Mouse (Mus musculus) monocyte, adult 2 months (primary cell): ENCODE data around the gene Hoxa9.

ENCODE experiments used
- DNase-seq, 2 experiments: peaks; one replicate each; pipeline ENCODE4 v3.0.0; 2022; ENCODE audit warnings: low spot score in 2 of 2, low read depth in 1 of 2

Gene Hoxa9

GRCm38 (mm10) chr6:52217895-52218642 lies 12.8 kb downstream of the Hoxa9 start:
- DNase-seq: no peak

- no peak for DNase-seq
Measured at GRCm38 (mm10) chr6:52217459-52217768, 13.5 kb downstream of the Hoxa9 start.

DNA sequence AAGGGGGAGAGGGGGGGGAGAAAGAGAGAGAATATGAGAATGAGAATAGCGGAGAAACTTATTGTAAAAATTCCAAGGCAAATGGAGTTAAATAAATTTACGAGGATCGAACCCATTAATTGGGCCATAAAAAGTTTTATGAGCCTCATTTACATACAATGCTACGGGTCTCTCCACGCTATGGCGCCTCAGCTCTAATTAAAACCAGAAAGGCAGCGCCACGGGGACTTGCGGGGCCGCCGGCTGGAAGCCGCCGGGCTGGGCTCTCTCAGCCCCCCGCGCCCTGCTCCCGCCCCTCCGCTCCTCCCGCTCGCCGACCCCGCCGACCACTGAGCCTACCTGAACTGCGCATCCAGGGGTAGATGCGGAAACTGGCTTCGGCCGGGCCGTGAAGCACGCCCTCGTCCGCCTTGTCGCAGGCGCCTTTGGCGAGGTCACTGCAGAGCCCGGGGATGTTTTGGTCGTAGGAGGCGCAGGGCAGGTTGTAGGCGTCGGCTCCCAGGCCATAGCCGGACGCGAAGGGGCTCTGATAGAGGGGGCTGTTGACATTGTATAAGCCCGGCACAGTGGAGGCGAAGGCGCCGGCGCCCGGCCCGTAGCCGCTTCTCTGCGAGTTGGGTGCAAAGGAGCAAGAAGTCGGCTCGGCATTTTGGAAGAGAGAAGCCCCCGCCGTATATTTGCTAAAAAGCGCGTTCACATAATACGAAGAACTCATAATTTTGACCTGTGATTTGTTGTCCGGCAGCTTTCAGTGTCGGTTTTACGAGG lies 14.0 kb downstream of the Hoxa9 start:
- no peak for DNase-seq

DNA sequence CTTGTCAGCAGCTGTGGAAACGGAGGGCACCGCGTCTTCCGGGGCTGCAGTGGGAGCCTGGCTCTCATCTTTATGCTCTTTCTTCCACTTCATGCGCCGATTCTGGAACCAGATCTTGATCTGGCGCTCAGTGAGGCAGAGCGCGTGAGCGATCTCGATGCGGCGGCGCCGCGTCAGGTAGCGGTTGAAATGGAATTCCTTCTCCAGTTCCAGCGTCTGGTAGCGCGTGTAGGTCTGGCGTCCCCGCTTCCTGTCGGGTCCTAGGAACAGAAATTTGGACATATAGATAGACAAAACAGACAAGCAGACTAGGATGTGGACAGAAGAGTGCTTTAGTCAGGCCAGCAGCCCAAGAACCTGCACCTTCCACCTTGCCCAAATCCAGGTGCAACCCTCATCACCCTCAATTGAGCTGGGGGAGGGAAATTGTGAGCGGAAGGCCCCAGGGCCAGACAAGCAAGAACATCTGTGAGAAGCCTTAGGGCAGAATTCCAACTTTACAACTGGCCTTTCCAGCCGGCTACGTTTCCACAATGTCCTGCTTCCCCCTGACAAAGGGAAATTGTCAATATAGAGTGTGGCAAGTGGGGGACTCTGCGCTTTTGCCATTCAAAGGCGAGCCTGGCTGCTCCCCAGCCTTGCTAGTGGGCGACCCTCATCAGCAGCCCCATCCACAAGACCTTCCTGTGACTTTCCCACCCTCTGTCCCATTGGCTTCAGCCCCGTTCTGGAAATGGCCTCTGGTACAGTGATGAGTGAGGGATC lies 14.9 kb downstream of the Hoxa9 start:
- DNase-seq: no peak

GRCm38 (mm10) chr6:52215070-52215469 lies 15.8 kb downstream of the Hoxa9 start:
- DNase-seq: no peak

DNA sequence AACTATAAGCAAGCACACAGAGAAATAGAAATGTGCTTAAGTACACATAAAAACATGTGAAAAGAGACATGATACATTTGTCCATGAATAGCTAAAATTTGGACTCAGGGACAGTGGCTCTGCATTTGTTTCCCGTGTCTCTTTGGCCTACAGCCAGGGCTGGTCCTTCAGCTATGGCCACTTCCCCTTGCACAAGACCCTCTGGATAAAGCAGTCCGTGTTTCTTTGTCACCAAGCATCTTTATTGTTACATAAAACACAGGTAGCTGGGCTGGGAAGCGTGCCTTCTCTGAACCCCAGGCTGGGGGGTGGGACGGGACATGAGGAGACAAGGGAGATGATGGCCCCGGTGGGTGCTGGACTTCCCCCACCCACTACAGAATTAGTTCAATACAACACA lies 16.6 kb downstream of the Hoxa9 start:
- DNase-seq: no peak

DNA sequence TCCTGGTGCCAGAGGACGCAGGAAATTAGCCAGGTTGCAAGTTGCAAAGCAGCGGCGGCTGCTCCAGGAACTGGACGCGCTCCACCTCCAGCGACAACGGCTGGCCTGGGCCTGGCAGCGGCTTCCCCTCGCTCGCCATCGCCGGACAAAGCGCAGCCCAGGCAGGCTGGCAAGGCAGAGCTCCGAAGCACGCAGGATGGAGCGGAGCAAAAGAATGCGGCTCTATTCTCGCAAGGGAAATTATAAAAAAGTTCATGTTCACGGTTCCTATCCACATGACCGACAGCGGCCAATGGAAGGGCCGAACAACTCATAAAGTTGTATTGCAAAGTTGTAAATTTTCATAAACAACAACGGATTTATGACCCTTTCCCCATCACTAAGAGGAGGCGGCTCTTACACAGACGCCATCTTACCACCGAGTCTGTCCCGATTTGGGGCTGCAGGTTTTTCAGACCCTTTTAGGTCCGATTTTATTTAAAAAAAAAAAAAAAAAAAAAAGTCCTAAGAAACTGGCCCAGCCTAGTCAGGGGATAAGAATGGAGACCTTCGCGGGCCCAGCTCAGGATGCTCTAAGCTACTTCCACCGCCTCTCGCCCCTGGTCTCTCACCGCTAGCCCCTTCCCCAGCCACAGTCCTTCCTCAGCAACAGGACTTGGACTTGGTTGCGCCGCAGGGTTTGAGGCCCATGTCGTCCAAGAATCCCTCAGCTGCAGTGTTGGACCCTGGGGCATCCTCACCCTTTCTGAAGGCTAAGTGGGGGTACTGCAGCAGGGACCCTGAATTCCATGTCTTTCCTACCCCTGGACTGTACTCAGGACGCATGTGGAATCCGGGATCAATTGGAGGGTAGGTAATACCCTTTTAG lies 17.5 kb downstream of the Hoxa9 start, which contains the start of the genes Hoxa3 and Gm28308:
Hoxa3 (minus strand) TSS at position 218 of the 868 bp plus-strand sequence.
Gm28308 (minus strand) TSS at position 221 of the 868 bp plus-strand sequence.
- no peak for DNase-seq

DNA sequence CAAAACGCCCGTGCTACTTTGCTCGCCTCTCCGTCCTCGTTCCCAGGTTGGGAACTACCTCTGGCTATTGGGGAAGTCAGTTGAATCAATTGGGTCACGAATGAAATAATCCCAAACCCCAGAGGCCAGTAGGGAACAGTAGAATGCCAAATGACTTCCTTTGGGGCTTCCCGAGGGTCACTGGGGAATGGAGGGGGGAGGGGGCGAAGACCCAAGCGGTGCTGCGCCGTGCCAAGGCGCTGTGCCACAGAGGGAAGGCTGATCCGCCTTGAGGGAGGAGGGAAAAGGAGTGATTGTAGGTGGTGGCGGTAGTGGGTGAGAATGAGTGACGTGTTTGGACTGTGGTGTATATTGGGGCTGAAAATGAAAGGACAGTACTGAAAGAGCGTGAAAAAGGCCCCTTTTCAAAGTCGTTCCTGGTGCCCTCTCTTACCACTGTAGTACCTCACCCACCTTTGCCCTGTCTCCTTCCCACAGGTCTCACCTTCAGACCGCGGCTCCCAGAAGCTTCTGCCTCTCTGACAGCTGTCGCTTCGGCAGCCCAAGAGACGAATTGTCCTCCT lies 18.3 kb downstream of the Hoxa9 start:
- no peak for DNase-seq

DNA sequence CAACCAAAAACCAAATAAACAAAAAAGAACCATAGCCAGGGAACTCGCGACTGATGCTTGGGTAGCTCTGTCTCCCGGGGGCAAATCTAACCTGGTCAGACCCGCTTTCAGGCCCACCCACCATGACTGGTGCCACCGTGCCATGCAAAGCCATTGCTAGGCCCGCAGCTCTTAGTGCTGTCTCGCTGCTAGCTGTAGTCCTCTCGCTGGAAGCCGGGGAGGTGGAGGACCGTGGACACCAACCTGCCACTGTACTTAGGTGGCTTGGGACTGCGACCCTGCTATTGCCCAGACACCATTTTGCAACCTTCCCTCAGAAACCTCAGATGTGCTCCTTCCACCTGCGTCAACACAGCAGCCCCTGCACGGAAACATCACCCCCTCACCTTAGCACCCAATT lies 18.9 kb downstream of the Hoxa9 start:
- no peak for DNase-seq

DNA sequence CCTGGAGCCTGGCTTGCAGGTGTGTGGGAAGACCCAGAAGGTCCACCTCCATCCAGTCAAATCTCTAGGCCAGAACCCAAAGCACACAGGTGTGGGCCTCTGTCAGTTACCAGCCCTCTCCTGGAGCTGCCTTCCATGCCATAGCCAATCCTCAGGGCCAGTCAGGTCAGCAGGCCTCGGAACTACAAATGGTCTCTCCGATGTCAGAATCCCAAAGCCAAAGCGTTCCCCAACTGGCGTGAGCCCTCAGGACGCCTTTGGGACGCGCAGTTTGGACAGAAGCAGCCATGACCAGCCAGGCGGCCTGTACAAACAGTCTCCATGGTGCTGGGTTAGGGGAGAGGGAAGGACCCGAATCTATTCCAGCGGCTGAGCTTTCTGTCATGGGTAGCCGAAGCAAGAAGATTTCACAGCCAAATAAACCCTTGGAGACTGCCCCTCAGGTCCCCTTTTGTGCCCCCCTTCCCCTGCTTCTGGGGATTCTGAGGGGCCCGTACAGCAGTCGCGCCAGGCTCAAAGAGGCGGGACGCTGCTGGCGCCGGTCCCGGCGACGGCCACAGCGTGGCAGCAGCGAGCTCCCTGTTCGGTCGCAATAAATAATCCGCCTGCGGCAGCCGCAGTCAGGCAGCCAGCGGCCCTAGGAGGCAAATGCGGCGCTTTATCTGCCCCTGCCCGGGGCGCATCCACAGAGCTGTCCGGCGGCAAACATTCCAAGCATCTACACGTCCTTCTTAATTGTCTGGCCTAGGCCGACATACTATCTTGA lies 19.5 kb downstream of the Hoxa9 start:
- DNase-seq: no peak

GRCm38 (mm10) chr6:52209685-52210046 lies 21.2 kb downstream of the Hoxa9 start:
- no peak for DNase-seq

DNA sequence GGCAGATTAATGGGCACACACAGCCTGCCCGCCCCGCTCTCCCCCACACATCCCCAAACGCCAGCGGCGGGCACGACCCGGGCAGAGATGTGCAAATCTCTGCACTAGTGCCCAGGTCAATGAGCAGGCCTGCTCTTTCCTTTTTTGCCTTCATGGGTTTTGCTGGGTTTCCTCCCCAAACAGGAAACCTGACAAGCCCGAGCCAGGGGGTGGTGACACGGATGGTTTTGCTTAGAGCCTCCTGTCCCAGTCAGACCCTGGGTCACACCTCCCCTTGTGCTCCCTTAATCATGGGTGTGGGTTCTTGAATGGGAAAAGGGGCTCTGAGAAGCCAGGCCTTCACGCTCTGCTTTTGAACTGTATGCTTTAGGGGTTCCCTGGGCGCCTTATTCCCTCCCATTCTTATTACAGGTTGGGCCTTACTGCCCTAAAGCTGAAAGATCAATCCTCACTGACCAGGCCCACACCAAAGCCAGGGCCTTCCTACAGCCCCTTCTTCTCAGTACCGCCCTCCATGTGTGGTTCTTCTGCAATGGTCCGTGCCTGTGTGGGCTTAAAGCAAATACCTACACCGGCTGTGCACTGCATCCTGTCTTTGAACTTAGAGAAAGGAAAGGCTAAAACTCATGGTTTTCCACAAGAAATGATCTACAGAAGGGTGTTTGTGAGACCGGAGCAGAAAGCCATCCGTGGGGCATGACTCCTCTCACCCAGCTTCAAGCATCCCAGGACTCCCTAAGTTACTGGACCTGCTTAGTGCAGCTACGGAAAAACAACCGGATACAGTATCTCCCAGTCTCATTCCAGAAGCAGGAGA lies 21.8 kb downstream of the Hoxa9 start:
- no peak for DNase-seq

GRCm38 (mm10) chr6:52208072-52208867 lies 22.6 kb downstream of the Hoxa9 start, which contains the start of gene Hoxa6:
Gene Hoxa6, minus strand, starts transcription at chr6:52208722.
- no peak for DNase-seq

GRCm38 (mm10) chr6:52207684-52207976 lies 23.3 kb downstream of the Hoxa9 start:
- no peak for DNase-seq

GRCm38 (mm10) chr6:52206882-52207683 lies 23.8 kb downstream of the Hoxa9 start:
- no peak for DNase-seq

GRCm38 (mm10) chr6:52205638-52206621 lies 25.0 kb downstream of the Hoxa9 start:
- no peak for DNase-seq
